Mouse (Mus musculus): ENCODE measurements around the gene Ubxn11. TPM values are rescaled to one million over a fixed set of nuclear protein-coding genes. Genes with fewer than 3 reads are reported as not detected.

Gene Ubxn11
- polyA plus RNA-seq, 1 experiment from 2014 or later, result 4.4 TPM

DNA sequence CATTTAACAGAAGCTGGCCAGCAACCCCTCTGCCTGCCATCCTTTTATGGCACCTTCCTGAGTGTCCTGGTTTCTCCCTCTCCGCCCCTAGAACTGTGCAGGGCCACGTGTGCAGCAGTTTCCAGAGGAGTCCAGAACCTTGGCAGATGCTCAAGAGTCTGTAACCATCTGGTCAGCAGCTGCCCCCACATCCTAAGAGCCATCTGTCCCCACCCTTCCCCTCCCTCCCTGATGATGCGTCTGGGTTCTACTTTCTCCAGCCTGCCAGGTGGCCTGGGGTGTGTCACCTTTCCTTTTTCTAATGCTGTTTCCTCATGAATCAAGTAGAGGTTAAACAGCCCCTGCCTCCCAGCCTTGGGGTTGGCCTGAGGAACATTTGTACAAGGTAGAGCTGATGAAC is 19.9 kb downstream of the Ubxn11 start:
- Histone ChIP-seq H3K9me3 (no peaks in the 10 kb centered on the region), H3K4me2 (replicated peaks) (no peak overlapping the region), H3K4me3 (replicated peaks) (no peak overlapping the region), H3K27me3 (replicated peaks) (no peaks in the 10 kb centered on the region), H3K27ac (no peak overlapping the region), H3K4me1 (replicated peaks) (peaks cover 49% of the 10 kb centered on the region), H3K36me3 (no peaks in the 10 kb centered on the region), H3K9ac (no peak overlapping the region)
- WGBS, result 23% methylated on average over 3 of the region's 3 CpGs
- 0 out of 2 replicates have a peak, but pooled peaks have one; percentile 6 for ATAC-seq

DNA sequence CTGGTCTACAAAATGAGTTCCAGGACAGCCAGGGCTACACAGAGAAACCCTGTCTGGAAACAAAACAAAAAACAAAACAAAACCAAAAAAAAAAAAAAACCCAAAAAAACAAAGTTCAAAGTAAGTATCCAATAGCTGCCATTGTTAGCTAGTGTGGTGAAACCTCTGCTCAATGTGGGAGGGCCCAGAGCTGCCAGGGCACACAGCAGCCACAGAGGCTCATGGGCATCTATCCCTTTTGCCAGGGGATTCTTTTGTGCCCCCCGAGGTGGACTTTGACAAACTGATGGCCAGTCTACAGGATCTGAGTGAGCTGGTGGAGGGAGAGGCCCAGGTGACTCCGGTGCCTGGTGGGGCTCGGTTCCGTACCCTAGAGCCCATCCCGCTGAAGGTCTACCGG is 20.8 kb downstream of the Ubxn11 start:
- H3K4me3 ChIP-seq (replicated peaks), result no peak overlapping the region
- H3K36me3 ChIP-seq, result no peaks in the 10 kb centered on the region
- no peak overlapping the region for H3K4me2 ChIP-seq (replicated peaks)
- H3K9ac ChIP-seq, result no peak overlapping the region
- WGBS, result 95% methylated on average over 6 of the region's 6 CpGs
- H3K27me3 ChIP-seq (replicated peaks), result no peaks in the 10 kb centered on the region
- H3K4me1 ChIP-seq (replicated peaks), result peaks cover 55% of the 10 kb centered on the region
- no peak overlapping the region for H3K27ac ChIP-seq
- H3K9me3 ChIP-seq, result no peaks in the 10 kb centered on the region
- no peak for ATAC-seq

DNA sequence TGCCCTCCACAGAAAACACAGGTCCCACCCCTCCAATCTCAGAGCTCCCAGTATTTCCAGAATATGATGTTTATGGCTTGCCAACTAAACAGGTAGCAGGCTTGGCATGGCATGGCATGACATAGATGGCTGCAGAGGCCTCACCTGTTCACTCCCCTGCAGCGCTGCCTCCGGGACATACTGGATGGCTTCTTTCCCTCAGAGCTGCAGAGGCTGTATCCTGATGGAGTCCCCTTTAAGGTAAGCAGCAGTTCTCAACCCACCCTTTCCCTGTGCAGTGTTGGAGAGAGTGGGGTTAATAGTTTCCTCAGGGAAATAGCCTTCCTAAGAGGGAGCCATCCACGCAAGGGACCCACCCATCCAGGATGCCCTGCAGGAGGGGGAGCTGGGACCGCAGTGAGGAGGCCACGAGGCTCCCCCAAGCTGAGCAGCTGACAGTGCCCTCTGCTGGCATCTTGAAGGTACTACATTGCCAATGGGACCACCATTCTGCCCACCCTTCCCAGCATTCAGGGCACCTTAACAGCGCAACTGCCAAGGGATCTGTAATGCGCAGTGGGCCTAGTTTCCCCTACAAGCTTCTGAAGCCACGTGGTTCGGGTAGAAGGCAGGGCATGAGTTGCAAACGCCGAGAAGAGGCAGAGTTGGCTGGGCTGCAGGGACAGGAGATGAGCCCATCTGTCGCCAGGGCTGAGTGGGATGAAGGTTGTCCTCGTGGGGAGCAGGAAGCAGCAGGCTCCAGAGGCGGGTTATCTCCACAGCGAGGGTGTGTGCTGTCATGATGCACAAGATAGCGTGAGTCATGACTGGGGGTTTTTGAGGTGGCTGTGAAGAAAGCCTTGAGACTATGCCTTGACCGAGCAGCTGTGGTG is 21.5 kb downstream of the Ubxn11 start:
- H3K4me2 ChIP-seq (replicated peaks), result no peak overlapping the region
- H3K27ac ChIP-seq, result no peak overlapping the region
- no peaks in the 10 kb centered on the region for H3K9me3 ChIP-seq
- peaks cover 49% of the 10 kb centered on the region for H3K4me1 ChIP-seq (replicated peaks)
- WGBS, result 23% methylated on average over 17 of the region's 17 CpGs
- H3K27me3 ChIP-seq (replicated peaks), result no peaks in the 10 kb centered on the region
- no peaks in the 10 kb centered on the region for H3K36me3 ChIP-seq
- no peak overlapping the region for H3K4me3 ChIP-seq (replicated peaks)
- 0 out of 2 replicates have a peak overlapping the region, but pooled peaks have one; percentile 1 for H3K9ac ChIP-seq
- no peak for ATAC-seq

DNA sequence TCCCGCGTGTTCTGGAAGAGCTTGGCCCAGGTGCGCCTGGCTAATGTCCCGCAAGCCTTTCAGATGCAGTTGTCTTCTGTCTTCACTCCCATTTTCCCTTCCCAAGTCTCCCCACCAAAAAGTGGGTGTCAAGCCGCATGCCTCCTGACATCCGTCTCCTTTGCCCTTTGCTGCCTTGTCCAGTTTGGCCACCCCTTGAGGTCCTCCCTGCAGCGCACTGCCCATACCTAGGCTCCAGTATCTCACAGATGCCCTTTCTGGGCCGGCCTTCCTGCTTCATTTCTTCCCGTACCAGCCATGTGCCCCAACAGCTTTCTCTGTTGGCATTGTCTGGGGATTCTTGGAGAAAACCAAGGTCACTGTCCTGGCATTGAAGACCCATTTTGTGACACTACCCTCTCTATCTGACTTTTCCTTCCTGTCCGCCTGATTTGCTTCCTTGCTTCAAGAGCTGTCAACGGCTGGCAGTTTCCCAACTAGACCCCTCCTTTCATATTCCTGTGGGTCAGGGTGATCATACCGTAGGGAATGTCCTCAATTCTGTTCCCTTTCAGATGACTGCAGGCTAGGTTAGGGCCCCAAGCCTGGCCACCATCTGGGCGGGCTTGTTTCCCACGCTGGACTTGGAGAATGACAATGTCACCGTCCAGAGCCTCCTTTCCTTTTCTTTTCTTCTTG is 23.2 kb downstream of the Ubxn11 start:
- no peak for ATAC-seq
- no peaks in the 10 kb centered on the region for H3K9me3 ChIP-seq
- H3K9ac ChIP-seq, result no peak overlapping the region
- no peaks in the 10 kb centered on the region for H3K36me3 ChIP-seq
- H3K4me3 ChIP-seq (replicated peaks), result no peak overlapping the region
- H3K27ac ChIP-seq, result no peak overlapping the region
- H3K4me2 ChIP-seq (replicated peaks), result no peak overlapping the region
- H3K4me1 ChIP-seq (replicated peaks), result peaks cover 54% of the 10 kb centered on the region
- 83% methylated on average over 15 of the region's 15 CpGs for WGBS
- no peaks in the 10 kb centered on the region for H3K27me3 ChIP-seq (replicated peaks)

DNA sequence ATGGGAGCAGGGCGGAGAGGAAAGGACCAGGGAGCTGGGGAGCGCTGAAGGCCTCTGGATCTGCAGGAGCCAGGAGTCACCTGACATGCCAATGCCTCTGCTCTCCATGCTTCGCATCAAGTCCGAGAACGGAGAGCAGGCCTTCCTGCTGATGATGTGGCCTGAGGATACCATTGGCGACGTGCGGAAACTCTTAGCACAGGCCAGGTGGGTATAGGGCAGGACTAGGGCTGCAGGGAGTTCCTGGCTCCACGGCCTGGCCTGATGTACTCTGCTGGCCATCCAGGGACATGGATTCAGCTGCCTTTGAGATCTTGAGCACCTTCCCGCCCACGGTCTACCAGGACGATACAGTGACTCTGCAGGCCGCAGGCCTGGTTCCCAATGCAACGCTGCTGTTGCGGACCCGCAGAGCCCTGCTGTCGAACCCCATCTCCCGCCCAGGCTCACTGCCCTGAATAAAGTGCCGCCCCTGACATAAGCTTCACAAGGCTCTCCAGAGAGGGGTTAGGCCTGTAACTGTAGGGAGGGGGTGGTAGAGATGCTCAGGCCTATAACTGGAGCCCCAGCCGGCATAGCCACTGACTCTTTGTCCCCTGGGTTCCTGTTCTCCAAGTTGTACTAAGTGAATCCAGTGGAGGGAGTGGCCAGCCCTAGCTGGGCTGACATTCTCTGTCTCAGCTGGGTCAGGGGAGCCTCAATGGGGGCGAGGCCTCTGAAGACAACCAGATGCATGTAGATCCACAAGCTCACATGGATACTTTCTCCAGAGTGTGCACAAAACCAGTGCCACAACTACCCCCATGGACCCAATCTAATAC is 24.1 kb downstream of the Ubxn11 start:
- H3K4me1 ChIP-seq (replicated peaks), result peaks cover 48% of the 10 kb centered on the region
- no peaks in the 10 kb centered on the region for H3K9me3 ChIP-seq
- 0 out of 2 replicates have a peak overlapping the region, but pooled peaks have one; percentile 85 for H3K9ac ChIP-seq
- H3K36me3 ChIP-seq, result peaks cover 3% of the 10 kb centered on the region; the same call in 1 of the 2 replicates
- no peak overlapping the region for H3K27ac ChIP-seq
- H3K27me3 ChIP-seq (replicated peaks), result no peaks in the 10 kb centered on the region
- H3K4me3 ChIP-seq (replicated peaks), result no peak overlapping the region
- peak overlapping the region; percentile 89; the same call in 1 of the 2 replicates for H3K4me2 ChIP-seq (replicated peaks)
- no peak for ATAC-seq
- 89% methylated on average over 21 of the region's 21 CpGs for WGBS

DNA sequence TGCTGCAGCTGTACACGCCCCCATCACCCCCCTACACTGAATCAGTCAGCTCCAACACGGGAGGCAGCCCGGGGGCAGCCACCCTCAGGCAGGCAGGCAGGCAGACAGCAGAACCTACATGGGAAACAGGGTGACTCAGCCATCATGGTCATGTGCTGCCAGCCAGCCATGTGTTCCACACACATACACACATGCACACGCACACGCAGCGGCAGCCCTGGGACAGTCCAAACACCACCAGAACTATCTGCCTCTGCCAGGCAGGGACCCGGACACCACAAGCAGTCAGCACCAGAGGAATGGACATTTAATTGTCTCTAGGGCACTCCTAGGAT is 24.7 kb downstream of the Ubxn11 start:
- peak overlapping the region; percentile 85; the same call in 1 of the 2 replicates for H3K9ac ChIP-seq
- peaks cover 43% of the 10 kb centered on the region for H3K4me1 ChIP-seq (replicated peaks)
- H3K4me3 ChIP-seq (replicated peaks), result no peak overlapping the region
- no peaks in the 10 kb centered on the region for H3K27me3 ChIP-seq (replicated peaks)
- no peaks in the 10 kb centered on the region for H3K9me3 ChIP-seq
- H3K36me3 ChIP-seq, result peaks cover 3% of the 10 kb centered on the region; the same call in 1 of the 2 replicates
- H3K4me2 ChIP-seq (replicated peaks), result peak overlapping the region; percentile 89
- no peak overlapping the region for H3K27ac ChIP-seq
- no peak for ATAC-seq
- WGBS, result 85% methylated on average over 7 of the region's 7 CpGs

DNA sequence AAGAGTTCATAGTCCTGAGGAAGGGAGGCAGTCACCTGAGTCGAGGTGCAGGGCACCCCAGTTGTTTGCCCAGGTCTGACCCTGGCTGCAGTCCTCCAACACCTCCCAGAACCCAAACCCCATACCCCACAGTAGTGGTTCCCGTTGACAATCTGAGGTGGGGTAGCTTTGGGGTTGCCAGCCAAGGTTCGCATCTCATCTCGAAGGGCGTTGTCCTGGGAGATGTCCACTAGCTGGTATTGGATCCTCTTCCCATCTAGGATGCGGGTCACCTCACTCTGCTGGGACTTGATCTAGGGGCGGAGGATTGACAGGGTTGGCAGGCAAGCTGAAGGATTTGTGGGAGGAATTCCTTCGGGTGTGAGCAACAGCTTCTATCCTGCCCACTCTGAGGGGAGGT is 25.4 kb downstream of the Ubxn11 start:
- H3K27me3 ChIP-seq (replicated peaks), result no peaks in the 10 kb centered on the region
- H3K36me3 ChIP-seq, result peaks cover 3% of the 10 kb centered on the region; the same call in 1 of the 2 replicates
- peak overlapping the region; percentile 68 for H3K4me3 ChIP-seq (replicated peaks)
- H3K9ac ChIP-seq, result peak overlapping the region; percentile 85
- WGBS, result 55% methylated on average over 8 of the region's 8 CpGs
- H3K4me2 ChIP-seq (replicated peaks), result peak overlapping the region; percentile 89
- no peak overlapping the region for H3K27ac ChIP-seq
- H3K4me1 ChIP-seq (replicated peaks), result peaks cover 41% of the 10 kb centered on the region
- ATAC-seq, result no peak
- no peaks in the 10 kb centered on the region for H3K9me3 ChIP-seq

DNA sequence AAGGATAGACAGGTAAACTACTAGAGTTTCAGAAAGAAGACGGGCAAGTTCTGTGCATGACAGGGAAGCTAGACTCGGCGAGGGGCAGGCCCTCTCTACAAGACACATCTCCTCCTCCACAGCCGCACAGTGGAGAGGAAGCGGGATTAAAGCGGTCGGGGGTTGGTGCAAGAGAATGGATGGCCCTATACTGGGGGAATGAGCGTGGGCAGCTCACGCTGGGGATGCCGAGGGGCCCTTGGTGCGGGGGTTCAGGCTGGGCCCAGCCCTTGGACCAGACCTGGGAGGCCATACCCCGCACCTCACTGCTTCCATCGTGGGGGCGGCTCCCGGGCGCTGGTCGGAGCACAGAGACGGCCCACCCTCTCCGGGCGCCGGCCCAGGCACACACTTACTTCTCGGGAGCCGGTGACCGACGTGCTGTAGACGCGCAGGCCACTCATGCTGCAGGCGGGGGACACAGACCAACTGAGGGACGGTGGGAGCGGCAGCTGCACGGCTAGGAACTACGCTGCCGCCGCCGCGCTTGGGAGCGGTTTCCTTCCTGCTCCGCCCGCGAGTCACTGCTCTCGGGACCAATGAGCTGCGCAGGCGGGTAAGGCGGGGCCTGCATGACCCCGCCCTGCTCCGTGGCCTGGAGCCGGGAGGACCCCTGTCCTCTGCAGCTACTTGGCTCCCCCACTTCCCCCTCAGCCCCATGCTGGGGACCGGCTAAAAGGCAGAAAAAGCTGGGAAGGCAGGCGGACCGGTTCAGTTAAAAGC is 26.0 kb downstream of the Ubxn11 start, which contains the start of gene Sh3bgrl3:
TSS of gene Sh3bgrl3 (minus strand) at position 569 of the 762 bp plus-strand sequence.
- ATAC-seq, result peak; percentile 95
- H3K9me3 ChIP-seq, result no peaks in the 10 kb centered on the region
- under 1% methylated on average over 50 of the region's 50 CpGs for WGBS
- peak within 1 kb of the TSS; percentile 92 for H3K27ac ChIP-seq
- peak within 1 kb of the TSS; percentile 85 for H3K9ac ChIP-seq
- no peaks in the 10 kb centered on the region for H3K27me3 ChIP-seq (replicated peaks)
- peak within 1 kb of the TSS; percentile 89 for H3K4me2 ChIP-seq (replicated peaks)
- H3K4me1 ChIP-seq (replicated peaks), result peaks cover 41% of the 10 kb centered on the region
- H3K4me3 ChIP-seq (replicated peaks), result peak within 1 kb of the TSS; percentile 68
- H3K36me3 ChIP-seq, result peaks cover 3% of the 10 kb centered on the region; the same call in 1 of the 2 replicates

DNA sequence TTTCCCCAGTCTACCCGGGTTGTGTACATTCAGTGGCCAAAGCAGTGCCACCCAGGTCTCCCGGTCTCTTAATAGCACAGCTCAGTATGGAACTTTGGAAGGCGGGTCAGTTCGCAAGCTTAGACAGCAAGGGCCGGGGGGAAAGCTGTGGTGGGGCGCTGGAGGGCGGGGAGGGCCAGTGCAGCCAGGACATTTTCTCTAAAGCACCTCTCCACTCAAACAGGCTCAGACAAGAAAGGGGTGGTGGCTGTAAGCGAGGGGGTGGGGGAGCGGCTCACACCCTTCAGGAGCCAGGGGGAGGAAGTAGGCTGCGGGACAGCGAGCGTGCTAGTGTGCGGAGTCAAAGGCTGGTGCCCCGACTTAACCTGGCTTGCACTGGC is 26.6 kb downstream of the Ubxn11 start:
- Histone ChIP-seq H3K9ac (peak overlapping the region; percentile 85), H3K27ac (peak overlapping the region; percentile 92), H3K36me3 (peaks cover 3% of the 10 kb centered on the region; the same call in 1 of the 2 replicates), H3K4me1 (replicated peaks) (peaks cover 41% of the 10 kb centered on the region), H3K4me2 (replicated peaks) (peak overlapping the region; percentile 89), H3K9me3 (no peaks in the 10 kb centered on the region), H3K27me3 (replicated peaks) (no peaks in the 10 kb centered on the region), H3K4me3 (replicated peaks) (peak overlapping the region; percentile 68)
- WGBS, result 1% methylated on average over 14 of the region's 14 CpGs
- ATAC-seq, result peak; percentile 69

DNA sequence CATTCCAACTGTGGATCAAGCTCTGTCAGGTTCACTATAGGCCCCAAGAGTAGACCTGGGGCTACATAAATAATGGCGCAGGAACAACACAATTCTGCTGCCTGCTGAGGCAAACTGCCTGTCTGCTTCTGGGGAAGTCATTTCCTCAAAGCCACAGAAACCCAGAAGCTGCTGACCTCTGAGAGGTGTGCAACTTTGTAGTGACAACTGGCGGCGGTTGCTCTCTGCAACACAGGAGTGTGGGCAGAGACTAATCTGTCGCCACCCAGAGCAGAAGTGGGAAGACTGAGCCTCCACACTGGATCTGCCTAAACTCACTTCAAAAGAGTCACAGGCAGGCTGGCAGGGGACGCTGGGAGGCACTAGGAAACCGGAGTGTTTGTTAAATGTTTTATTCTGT is 27.1 kb downstream of the Ubxn11 start:
- H3K36me3 ChIP-seq, result peaks cover 3% of the 10 kb centered on the region; the same call in 1 of the 2 replicates
- H3K9ac ChIP-seq, result peak overlapping the region; percentile 85
- no peaks in the 10 kb centered on the region for H3K9me3 ChIP-seq
- H3K4me3 ChIP-seq (replicated peaks), result peak overlapping the region; percentile 68
- peak overlapping the region; percentile 89 for H3K4me2 ChIP-seq (replicated peaks)
- no peak for ATAC-seq
- H3K27ac ChIP-seq, result peak overlapping the region; percentile 92
- 48% methylated on average over 6 of the region's 6 CpGs for WGBS
- peaks cover 36% of the 10 kb centered on the region for H3K4me1 ChIP-seq (replicated peaks)
- H3K27me3 ChIP-seq (replicated peaks), result no peaks in the 10 kb centered on the region

DNA sequence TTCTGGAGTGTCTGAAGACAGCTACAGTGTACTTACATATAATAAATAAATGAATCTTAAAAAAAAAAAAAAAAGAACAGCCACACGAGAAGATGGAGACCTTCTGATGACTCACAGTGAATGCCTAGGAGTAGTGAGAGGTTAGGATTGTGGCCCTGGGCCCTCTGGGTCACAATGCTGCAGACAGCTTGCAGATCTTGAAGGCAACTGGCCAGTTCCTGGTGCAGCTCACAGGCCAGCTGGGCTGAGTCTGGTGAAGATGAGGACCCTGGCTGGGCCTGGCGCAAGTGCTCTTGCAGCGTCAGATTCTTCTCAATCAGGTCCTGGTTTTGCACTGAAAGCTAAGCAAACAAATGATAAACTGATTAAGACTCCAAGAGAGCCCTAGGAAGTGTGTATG is 29.7 kb downstream of the Ubxn11 start:
- no peak for ATAC-seq
- no peak overlapping the region for H3K9ac ChIP-seq
- no peaks in the 10 kb centered on the region for H3K27me3 ChIP-seq (replicated peaks)
- H3K27ac ChIP-seq, result no peak overlapping the region
- H3K4me3 ChIP-seq (replicated peaks), result no peak overlapping the region
- H3K9me3 ChIP-seq, result no peaks in the 10 kb centered on the region
- H3K4me2 ChIP-seq (replicated peaks), result no peak overlapping the region
- H3K36me3 ChIP-seq, result peaks cover 3% of the 10 kb centered on the region; the same call in 1 of the 2 replicates
- WGBS, result 77% methylated on average over 3 of the region's 3 CpGs
- peaks cover 23% of the 10 kb centered on the region for H3K4me1 ChIP-seq (replicated peaks)

Measured in intestine, embryonic 15.5 days (tissue).